Mouse (Mus musculus) urinary bladder, postnatal 10 days (tissue): Measurements from ENCODE around the gene Rad51b.

Source experiments
- DNase-seq: peaks from one replicate; pipeline ENCODE4 v3.0.0; 2022; ENCODE audit warnings: low spot score

Rad51b gene

DNA sequence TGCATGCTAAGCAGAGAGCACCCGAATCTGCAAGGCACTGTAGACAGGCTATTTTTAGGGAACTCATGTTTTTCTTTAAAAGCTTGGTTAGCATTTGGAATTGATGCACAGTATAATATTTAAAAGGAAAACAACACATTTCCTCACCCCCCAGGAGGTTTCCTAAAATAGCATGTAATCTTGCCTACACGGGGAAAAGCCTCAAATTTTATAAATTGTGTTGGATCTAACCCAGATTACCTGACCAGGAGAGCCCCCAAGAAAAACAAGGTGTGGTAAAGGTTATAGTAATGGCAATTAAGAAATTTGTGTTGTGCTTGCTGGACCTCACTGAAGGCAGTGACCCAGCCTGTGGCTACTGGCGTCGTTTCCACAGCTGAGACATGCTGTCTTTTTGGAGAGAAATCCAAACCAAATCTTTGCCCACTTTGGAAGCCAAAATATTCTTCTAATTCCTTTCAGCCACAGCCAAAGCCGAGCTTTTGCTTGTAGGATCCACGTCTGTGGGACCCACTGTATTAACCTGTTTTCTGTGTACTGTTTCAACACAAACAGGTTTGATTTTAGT lies 282.0 kb downstream of the Rad51b start:
- DNase-seq = no peak

GRCm38 (mm10) chr12:79579837-79580236 lies 282.8 kb downstream of the Rad51b start:
- DNase-seq = no peak

GRCm38 (mm10) chr12:79584556-79585307 lies 287.6 kb downstream of the Rad51b start:
- no peak for DNase-seq

GRCm38 (mm10) chr12:79585336-79585735 lies 288.3 kb downstream of the Rad51b start:
- DNase-seq = no peak

- no peak for DNase-seq
These were observed 291.7 kb downstream of the Rad51b start for GRCm38 (mm10) chr12:79588831-79589230.

- no peak for DNase-seq
These were observed 295.1 kb downstream of the Rad51b start for GRCm38 (mm10) chr12:79592206-79592605.

GRCm38 (mm10) chr12:79596842-79597241 lies 299.8 kb downstream of the Rad51b start:
- no peak for DNase-seq

DNA sequence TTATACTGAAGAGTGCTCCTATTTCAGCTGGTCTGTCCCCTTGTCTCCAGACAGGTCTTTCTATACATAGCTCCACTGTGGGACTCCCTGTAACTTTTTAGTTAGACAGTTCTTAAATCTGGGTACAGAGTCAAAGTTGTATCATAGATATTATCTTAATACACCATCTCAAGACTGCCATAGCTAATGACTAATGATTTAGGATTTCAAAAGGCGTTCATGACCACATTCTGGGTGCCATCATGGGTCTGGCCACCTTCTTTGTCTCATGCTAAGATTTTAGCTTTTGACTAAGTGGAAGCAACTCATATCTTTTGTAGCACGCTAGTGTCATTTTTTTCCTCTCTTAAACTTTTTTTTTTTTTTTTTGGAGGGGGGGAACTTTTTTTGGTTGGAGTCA lies 300.3 kb downstream of the Rad51b start:
- no peak for DNase-seq

- DNase-seq = no peak
These were observed 300.7 kb downstream of the Rad51b start for GRCm38 (mm10) chr12:79597786-79598185.

GRCm38 (mm10) chr12:79598496-79598895 lies 301.4 kb downstream of the Rad51b start:
- DNase-seq = no peak

DNA sequence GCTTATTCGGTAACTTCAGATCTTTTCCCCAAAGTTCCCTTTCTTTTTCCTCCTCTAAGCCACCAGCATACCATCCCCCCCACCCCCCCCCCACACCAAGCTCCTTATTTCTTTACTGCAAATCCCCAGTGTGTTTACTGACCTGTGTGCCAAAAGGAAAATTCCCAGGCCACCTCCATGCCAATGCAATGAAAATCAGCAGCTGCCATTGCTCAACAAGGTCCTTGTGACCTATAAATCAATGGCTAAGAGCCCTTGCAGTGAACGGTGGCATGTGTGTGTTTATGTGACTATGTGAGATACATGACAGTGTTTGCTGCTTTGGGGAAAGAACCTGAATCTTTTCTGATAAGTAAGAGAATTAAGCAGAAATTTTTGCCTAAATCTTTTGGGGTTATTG lies 301.8 kb downstream of the Rad51b start:
- no peak for DNase-seq

DNA sequence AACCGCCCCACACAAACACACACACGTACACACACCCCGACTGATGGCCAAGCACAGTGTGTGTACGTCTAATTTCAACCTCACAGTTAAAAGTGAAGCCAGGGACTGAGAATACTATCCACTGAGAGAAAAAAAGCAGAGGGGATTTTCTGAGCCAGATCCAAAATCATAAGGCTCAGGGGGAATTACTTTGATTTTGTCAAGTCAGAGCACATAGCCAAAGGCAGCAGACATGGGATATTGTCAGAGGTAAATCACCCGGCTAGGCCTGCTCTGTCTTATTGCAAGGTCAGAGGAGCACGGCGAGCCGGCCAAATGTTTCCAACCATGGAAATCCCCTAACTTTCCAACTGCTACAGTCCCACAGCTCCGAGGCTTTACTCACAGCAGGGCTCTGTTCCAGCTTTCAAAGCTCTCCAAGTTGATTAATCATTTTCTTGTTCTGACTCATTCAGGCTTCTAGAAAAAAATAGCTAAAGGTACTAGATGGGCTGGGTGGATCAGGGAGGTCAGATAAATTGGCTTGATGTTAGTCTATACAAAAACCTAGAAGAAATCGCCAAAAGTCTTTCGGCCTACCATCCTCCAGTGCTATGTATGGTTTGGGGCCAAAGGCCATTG lies 303.2 kb downstream of the Rad51b start:
- DNase-seq = no peak

DNA sequence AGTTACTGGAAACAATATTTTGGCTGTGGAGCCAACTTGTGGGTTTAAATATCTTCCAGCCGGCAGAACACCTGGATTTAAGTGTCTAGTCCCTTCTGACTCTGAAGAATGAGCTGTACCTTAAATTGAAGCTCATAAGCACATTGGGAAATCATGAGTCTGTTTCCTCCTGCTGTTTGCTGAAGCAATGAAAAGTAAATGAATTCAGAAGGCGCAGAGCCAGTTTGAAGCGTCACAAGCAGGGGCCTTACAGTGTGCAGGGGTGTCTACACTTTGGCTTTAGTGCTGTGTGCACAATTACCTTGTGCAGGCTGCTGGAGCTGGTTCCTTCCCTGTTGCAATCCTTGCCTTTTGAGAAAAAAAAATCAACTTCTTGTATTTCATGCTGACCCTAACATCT lies 305.6 kb downstream of the Rad51b start:
- no peak for DNase-seq

- DNase-seq = no peak
These were observed 307.8 kb downstream of the Rad51b start for GRCm38 (mm10) chr12:79604850-79605249.

DNA sequence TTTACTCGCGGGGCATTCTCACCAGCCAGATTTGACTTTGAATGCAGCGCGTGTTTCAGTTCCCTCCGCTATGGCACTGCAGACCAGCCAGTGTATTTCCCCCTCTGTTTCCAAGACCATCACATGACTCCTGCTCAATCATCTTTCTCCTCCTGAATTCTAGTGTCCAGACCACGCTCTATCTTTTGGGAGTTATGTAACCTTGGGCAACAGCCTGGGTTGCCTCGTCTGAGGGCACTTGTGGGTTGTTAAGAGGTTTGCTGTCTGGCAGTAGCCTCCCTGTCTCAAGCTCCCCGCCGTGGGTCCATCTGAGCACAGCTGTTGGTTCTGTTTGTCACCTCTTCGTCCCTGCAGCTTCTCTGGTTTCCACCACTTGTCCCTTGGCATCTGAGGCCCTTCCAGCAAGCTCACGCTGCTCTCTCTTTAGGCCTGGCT lies 309.1 kb downstream of the Rad51b start:
- DNase-seq = no peak

- no peak for DNase-seq
These were observed 312.4 kb downstream of the Rad51b start for GRCm38 (mm10) chr12:79609399-79610010.

DNA sequence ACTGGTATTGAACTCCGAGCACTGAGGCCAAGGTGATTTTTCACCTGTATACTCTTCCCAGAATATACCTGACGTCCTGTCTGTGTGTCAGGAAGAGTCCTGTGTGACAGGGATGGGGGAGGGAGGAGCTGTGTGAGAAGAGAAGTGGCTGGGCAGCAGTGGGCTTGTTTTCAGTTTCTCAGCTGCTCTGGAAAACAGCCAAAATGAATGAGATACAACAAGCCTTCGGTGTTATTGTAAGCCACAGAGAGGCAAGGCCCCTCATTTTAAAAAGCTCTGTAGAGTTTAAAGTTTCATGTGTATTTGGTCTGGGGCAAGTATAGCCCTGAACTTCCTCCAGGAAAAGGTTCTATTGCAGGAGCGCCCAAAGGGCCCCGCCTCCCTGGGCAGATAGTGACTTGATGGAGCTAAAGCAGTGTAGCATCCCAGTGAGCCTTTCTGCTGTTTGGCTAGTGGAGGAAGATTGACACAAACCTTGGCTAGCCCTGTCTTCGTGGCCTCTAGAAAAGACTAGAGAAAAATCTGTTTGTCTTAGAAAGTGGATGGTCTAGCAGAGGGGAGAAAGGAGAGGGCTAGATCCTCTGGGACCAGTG lies 313.5 kb downstream of the Rad51b start:
- DNase-seq = no peak

DNA sequence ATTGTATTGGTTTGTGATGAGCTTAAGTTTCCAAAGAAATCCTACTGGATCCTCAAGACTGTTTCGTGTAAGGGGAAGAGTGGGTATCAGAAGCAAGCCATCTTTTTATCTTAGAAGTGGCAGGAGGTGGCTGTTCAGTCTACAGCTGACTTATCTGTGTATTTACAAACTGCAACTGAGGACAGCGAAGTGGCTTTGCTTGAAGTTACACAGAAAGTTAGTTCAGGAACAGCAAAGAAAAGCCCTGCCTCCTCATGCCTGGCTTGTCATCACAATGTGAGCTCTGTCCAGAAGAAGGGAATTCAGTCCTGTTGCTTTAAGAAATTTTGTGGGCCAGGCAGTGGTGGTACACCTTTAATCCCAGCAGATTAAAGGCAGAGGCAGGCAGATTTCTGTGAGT lies 314.6 kb downstream of the Rad51b start:
- no peak for DNase-seq

DNA sequence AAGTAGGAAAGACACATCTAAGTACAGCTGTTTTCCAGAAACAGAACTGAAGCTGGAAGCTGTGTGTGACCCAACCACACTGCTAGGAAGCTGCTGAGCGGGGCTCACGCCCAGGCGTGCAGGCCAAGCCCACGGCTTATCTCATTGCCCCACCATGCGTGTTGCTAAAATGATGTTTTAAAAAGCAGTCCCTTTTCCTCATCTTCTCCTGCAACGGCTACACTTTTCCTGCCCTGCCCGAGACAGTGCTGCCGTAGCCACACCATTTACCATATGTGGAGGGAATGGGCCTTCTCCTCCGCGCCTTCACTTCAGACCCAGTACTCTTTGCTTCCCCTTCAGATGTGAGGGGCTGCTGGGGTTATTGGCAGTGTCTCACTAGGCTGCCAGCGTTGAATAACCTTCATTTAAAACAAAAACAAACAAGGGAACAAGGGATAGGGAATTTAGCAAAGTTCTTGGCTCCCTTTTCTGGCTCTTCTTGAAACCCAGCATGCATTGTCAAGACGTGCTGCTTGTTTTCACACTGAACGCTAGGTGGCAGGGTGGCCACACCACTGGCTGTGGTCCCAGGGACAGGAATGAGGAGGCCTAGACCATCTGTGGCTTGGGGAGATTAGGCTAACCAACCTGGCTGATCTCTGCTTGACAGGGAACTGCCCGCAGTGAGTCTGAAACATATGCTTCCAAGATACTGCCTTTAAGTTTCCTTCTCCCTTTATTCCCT lies 315.4 kb downstream of the Rad51b start:
- peak; percentile 44 for DNase-seq

DNA sequence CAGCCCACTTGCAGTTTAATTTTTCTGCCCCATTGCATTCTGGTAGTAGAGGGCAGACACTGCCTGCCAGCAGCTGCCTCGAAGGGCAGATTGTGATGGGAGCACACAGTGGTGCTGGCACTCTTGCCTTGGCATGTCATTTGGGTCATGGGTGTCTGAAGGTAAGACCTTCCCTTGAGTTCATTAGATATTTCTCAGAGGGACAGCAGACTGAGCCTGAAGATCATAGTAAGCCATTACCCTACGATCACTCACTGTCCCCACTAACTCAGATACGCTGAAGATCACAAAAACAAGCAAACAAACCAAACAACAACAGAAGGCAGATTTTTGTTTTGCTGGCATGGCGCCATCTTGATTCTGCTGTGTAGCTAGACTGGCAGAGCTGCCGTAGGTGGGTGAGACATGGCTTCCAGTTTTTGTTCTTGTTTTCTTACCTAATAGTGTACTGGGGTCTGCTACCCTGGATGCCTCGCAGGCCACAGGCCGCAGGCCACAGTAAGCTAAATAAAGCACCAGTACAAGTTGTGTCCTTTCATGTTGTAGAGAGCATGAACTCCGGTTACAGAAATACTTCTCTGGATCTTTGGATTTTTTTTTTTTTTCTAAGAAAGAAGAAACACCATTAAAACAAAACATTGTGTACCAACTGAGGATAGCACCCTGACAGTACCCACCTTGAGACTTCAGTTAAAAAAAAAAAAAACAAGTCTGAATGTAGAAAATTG lies 316.1 kb downstream of the Rad51b start:
- no peak for DNase-seq
